Mouse (Mus musculus): Measurements from ENCODE around the gene Wdr35. TPM values are rescaled to one million over a fixed set of nuclear protein-coding genes. Genes with fewer than 3 reads are reported as not detected.

The Wdr35 gene
- polyA plus RNA-seq, 1 experiment, result 0.01 TPM

- Histone ChIP-seq H3K27me3 (ENCODE audit: control insufficient read depth) (no peaks in the 10 kb centered on the region), H3K9me3 (ENCODE audit: control insufficient read depth, low read length) (no peaks in the 10 kb centered on the region), H3K4me3 (replicated peaks) (no peak overlapping the region), H3K4me1 (ENCODE audit: control insufficient read depth) (no peaks in the 10 kb centered on the region), H3K36me3 (ENCODE audit: control insufficient read depth) (no peaks in the 10 kb centered on the region)
- TF ChIP-seq GATA1 (IDR thresholded peaks at IDR 0.05; ENCODE audit: low read length), result no peak
- no peak for TF ChIP-seq TAL1 (IDR thresholded peaks at IDR 0.05; ENCODE audit: low read length)
Observed at GRCm38 (mm10) chr12:8993231-8993630, 19.5 kb downstream of the Wdr35 start.

GRCm38 (mm10) chr12:8998318-8998717, 24.6 kb downstream of the Wdr35 start:
- Histone ChIP-seq H3K27me3 (ENCODE audit: control insufficient read depth) (no peaks in the 10 kb centered on the region), H3K4me1 (ENCODE audit: control insufficient read depth) (no peaks in the 10 kb centered on the region), H3K4me3 (replicated peaks) (no peak overlapping the region), H3K36me3 (ENCODE audit: control insufficient read depth) (no peaks in the 10 kb centered on the region), H3K9me3 (ENCODE audit: control insufficient read depth, low read length) (no peaks in the 10 kb centered on the region)
- TF ChIP-seq TAL1 (IDR thresholded peaks at IDR 0.05; ENCODE audit: low read length) (no peak), GATA1 (IDR thresholded peaks at IDR 0.05; ENCODE audit: low read length) (no peak)

- Histone ChIP-seq H3K4me1 (ENCODE audit: control insufficient read depth) (no peaks in the 10 kb centered on the region), H3K36me3 (ENCODE audit: control insufficient read depth) (no peaks in the 10 kb centered on the region), H3K4me3 (replicated peaks) (no peak overlapping the region), H3K27me3 (ENCODE audit: control insufficient read depth) (no peaks in the 10 kb centered on the region), H3K9me3 (ENCODE audit: control insufficient read depth, low read length) (no peaks in the 10 kb centered on the region)
- TF ChIP-seq GATA1 (IDR thresholded peaks at IDR 0.05; ENCODE audit: low read length), result no peak
- no peak for TF ChIP-seq TAL1 (IDR thresholded peaks at IDR 0.05; ENCODE audit: low read length)
Observed at GRCm38 (mm10) chr12:9002038-9002648, 28.5 kb downstream of the Wdr35 start.

GRCm38 (mm10) chr12:9007146-9007545, 33.5 kb downstream of the Wdr35 start:
- no peaks in the 10 kb centered on the region for H3K27me3 ChIP-seq (ENCODE audit: control insufficient read depth)
- H3K9me3 ChIP-seq (ENCODE audit: control insufficient read depth, low read length), result no peaks in the 10 kb centered on the region
- H3K4me1 ChIP-seq (ENCODE audit: control insufficient read depth), result no peaks in the 10 kb centered on the region
- no peaks in the 10 kb centered on the region for H3K36me3 ChIP-seq (ENCODE audit: control insufficient read depth)
- no peak for TF ChIP-seq GATA1 (IDR thresholded peaks at IDR 0.05; ENCODE audit: low read length)
- no peak for TF ChIP-seq TAL1 (IDR thresholded peaks at IDR 0.05; ENCODE audit: low read length)
- H3K4me3 ChIP-seq (replicated peaks), result no peak overlapping the region

GRCm38 (mm10) chr12:9007811-9008210, 34.1 kb downstream of the Wdr35 start:
- no peaks in the 10 kb centered on the region for H3K9me3 ChIP-seq (ENCODE audit: control insufficient read depth, low read length)
- H3K36me3 ChIP-seq (ENCODE audit: control insufficient read depth), result no peaks in the 10 kb centered on the region
- TF ChIP-seq TAL1 (IDR thresholded peaks at IDR 0.05; ENCODE audit: low read length) (no peak), GATA1 (IDR thresholded peaks at IDR 0.05; ENCODE audit: low read length) (no peak)
- H3K4me1 ChIP-seq (ENCODE audit: control insufficient read depth), result no peaks in the 10 kb centered on the region
- no peaks in the 10 kb centered on the region for H3K27me3 ChIP-seq (ENCODE audit: control insufficient read depth)
- no peak overlapping the region for H3K4me3 ChIP-seq (replicated peaks)

GRCm38 (mm10) chr12:9010311-9010710, 36.6 kb downstream of the Wdr35 start:
- no peaks in the 10 kb centered on the region for H3K4me1 ChIP-seq (ENCODE audit: control insufficient read depth)
- H3K9me3 ChIP-seq (ENCODE audit: control insufficient read depth, low read length), result no peaks in the 10 kb centered on the region
- H3K27me3 ChIP-seq (ENCODE audit: control insufficient read depth), result no peaks in the 10 kb centered on the region
- no peak for TF ChIP-seq TAL1 (IDR thresholded peaks at IDR 0.05; ENCODE audit: low read length)
- TF ChIP-seq GATA1 (IDR thresholded peaks at IDR 0.05; ENCODE audit: low read length), result no peak
- H3K36me3 ChIP-seq (ENCODE audit: control insufficient read depth), result no peaks in the 10 kb centered on the region
- no peak overlapping the region for H3K4me3 ChIP-seq (replicated peaks)

- no peaks in the 10 kb centered on the region for H3K36me3 ChIP-seq (ENCODE audit: control insufficient read depth)
- H3K27me3 ChIP-seq (ENCODE audit: control insufficient read depth), result no peaks in the 10 kb centered on the region
- H3K4me1 ChIP-seq (ENCODE audit: control insufficient read depth), result no peaks in the 10 kb centered on the region
- TF ChIP-seq TAL1 (IDR thresholded peaks at IDR 0.05; ENCODE audit: low read length), result no peak
- no peak for TF ChIP-seq GATA1 (IDR thresholded peaks at IDR 0.05; ENCODE audit: low read length)
- no peak overlapping the region for H3K4me3 ChIP-seq (replicated peaks)
- H3K9me3 ChIP-seq (ENCODE audit: control insufficient read depth, low read length), result no peaks in the 10 kb centered on the region
Observed at GRCm38 (mm10) chr12:9016376-9016775, 42.7 kb downstream of the Wdr35 start.

GRCm38 (mm10) chr12:9020431-9020830, 46.7 kb downstream of the Wdr35 start:
- no peaks in the 10 kb centered on the region for H3K9me3 ChIP-seq (ENCODE audit: control insufficient read depth, low read length)
- no peaks in the 10 kb centered on the region for H3K27me3 ChIP-seq (ENCODE audit: control insufficient read depth)
- TF ChIP-seq GATA1 (IDR thresholded peaks at IDR 0.05; ENCODE audit: low read length) (no peak), TAL1 (IDR thresholded peaks at IDR 0.05; ENCODE audit: low read length) (no peak)
- H3K4me1 ChIP-seq (ENCODE audit: control insufficient read depth), result no peaks in the 10 kb centered on the region
- H3K4me3 ChIP-seq (replicated peaks), result no peak overlapping the region
- no peaks in the 10 kb centered on the region for H3K36me3 ChIP-seq (ENCODE audit: control insufficient read depth)

GRCm38 (mm10) chr12:9020986-9021385, 47.3 kb downstream of the Wdr35 start:
- no peak overlapping the region for H3K4me3 ChIP-seq (replicated peaks)
- no peak for TF ChIP-seq GATA1 (IDR thresholded peaks at IDR 0.05; ENCODE audit: low read length)
- TF ChIP-seq TAL1 (IDR thresholded peaks at IDR 0.05; ENCODE audit: low read length), result no peak
- H3K9me3 ChIP-seq (ENCODE audit: control insufficient read depth, low read length), result no peaks in the 10 kb centered on the region
- H3K36me3 ChIP-seq (ENCODE audit: control insufficient read depth), result no peaks in the 10 kb centered on the region
- H3K27me3 ChIP-seq (ENCODE audit: control insufficient read depth), result no peaks in the 10 kb centered on the region
- H3K4me1 ChIP-seq (ENCODE audit: control insufficient read depth), result no peaks in the 10 kb centered on the region

GRCm38 (mm10) chr12:9023031-9023430, 49.3 kb downstream of the Wdr35 start:
- H3K9me3 ChIP-seq (ENCODE audit: control insufficient read depth, low read length), result no peaks in the 10 kb centered on the region
- H3K27me3 ChIP-seq (ENCODE audit: control insufficient read depth), result no peaks in the 10 kb centered on the region
- TF ChIP-seq GATA1 (IDR thresholded peaks at IDR 0.05; ENCODE audit: low read length) (no peak), TAL1 (IDR thresholded peaks at IDR 0.05; ENCODE audit: low read length) (no peak)
- H3K36me3 ChIP-seq (ENCODE audit: control insufficient read depth), result no peaks in the 10 kb centered on the region
- H3K4me3 ChIP-seq (replicated peaks), result no peak overlapping the region
- H3K4me1 ChIP-seq (ENCODE audit: control insufficient read depth), result no peaks in the 10 kb centered on the region
